Mouse (Mus musculus): Measurements from ENCODE around the gene Gm20441.
"Not testable (repeated sequence)": the region's sequence is repeated elsewhere in the genome, so short reads cannot be mapped to it uniquely, and the experiment has no call there.

The Gm20441 gene

GRCm38 (mm10) chr10:75779206-75780174, 1.3 kb downstream of the Gm20441 start:
- DNase-seq (ENCODE audit: extremely low spot score): no peak

- DNase-seq (ENCODE audit: extremely low spot score): no peak
Measured at GRCm38 (mm10) chr10:75777885-75778284, 2.9 kb downstream of the Gm20441 start.

GRCm38 (mm10) chr10:75776562-75776961, 4.2 kb downstream of the Gm20441 start:
- no peak for DNase-seq (ENCODE audit: extremely low spot score)

GRCm38 (mm10) chr10:75774587-75774986, 6.2 kb downstream of the Gm20441 start:
- DNase-seq (ENCODE audit: extremely low spot score): no peak

- DNase-seq (ENCODE audit: extremely low spot score): no peak
Measured at GRCm38 (mm10) chr10:75774102-75774501, 6.7 kb downstream of the Gm20441 start.

- peak; percentile 92 for DNase-seq (ENCODE audit: extremely low spot score)
Measured at GRCm38 (mm10) chr10:75772795-75773664, 7.7 kb downstream of the Gm20441 start, which contains the start of gene Ddt. Gene Ddt, minus strand, starts transcription at chr10:75773414.

- DNase-seq (ENCODE audit: extremely low spot score): not testable (repeated sequence)
Measured at GRCm38 (mm10) chr10:75767756-75768155, 13.0 kb downstream of the Gm20441 start.

GRCm38 (mm10) chr10:75766856-75767255, 13.9 kb downstream of the Gm20441 start:
- DNase-seq (ENCODE audit: extremely low spot score): no peak

- peak; percentile 83 for DNase-seq (ENCODE audit: extremely low spot score)
Measured at GRCm38 (mm10) chr10:75764519-75765473, 16.0 kb downstream of the Gm20441 start.

- peak; percentile 96 for DNase-seq (ENCODE audit: extremely low spot score)
Measured at GRCm38 (mm10) chr10:75763682-75764518, 16.9 kb downstream of the Gm20441 start, which contains the start of gene Cabin1. Gene Cabin1, minus strand, starts transcription at chr10:75764341.

- DNase-seq (ENCODE audit: extremely low spot score): no peak
Measured at GRCm38 (mm10) chr10:75762413-75762812, 18.3 kb downstream of the Gm20441 start.

- no peak for DNase-seq (ENCODE audit: extremely low spot score)
Measured at GRCm38 (mm10) chr10:75760311-75760710, 20.4 kb downstream of the Gm20441 start.

GRCm38 (mm10) chr10:75756719-75757118, 24.0 kb downstream of the Gm20441 start:
- DNase-seq (ENCODE audit: extremely low spot score): no peak

GRCm38 (mm10) chr10:75744017-75744416, 36.7 kb downstream of the Gm20441 start:
- DNase-seq (ENCODE audit: extremely low spot score): peak; percentile 63

GRCm38 (mm10) chr10:75743369-75743768, 37.4 kb downstream of the Gm20441 start:
- no peak for DNase-seq (ENCODE audit: extremely low spot score)

- no peak for DNase-seq (ENCODE audit: extremely low spot score)
Measured at GRCm38 (mm10) chr10:75740866-75741265, 39.9 kb downstream of the Gm20441 start.

- DNase-seq (ENCODE audit: extremely low spot score): no peak
Measured at GRCm38 (mm10) chr10:75725449-75725848, 55.3 kb downstream of the Gm20441 start.

Data from embryo, embryonic 9.5 days (tissue).